Comparison of ENCODE assay signal across 11 mouse cellular contexts in genomic region chr11:35589892-35590291, GRCm38 (mm10).
"Had no signal": no experiment of that assay in that cellular context is flagged by ENCODE, and none has a peak within 500 bp of the region (broad histone marks: within the 10 kb centered on the region; RNA-seq: fewer than 3 reads in every experiment).

No protein-coding gene starts in this region.

- H3K4me3 ChIP-seq: limb, embryonic 15.5 days; liver, embryonic 12.5 days; midbrain, embryonic 10.5 days; neural tube, embryonic 12.5 days had no signal

- H3K9me3 ChIP-seq: limb, embryonic 15.5 days; liver, embryonic 12.5 days; midbrain, embryonic 10.5 days; neural tube, embryonic 12.5 days had no signal

- H3K27ac ChIP-seq: limb, embryonic 15.5 days; liver, embryonic 12.5 days; midbrain, embryonic 10.5 days; neural tube, embryonic 12.5 days; stomach, postnatal 0 days had no signal

- H3K4me2 ChIP-seq: limb, embryonic 15.5 days; liver, embryonic 12.5 days; lung, embryonic 14.5 days; neural tube, embryonic 12.5 days had no signal

- DNase-seq: kidney, postnatal 14 days; lung, embryonic 14.5 days; lung, postnatal 10 days; lung, postnatal 4 days; midbrain, embryonic 14.5 days; thymus, postnatal 14 days had no signal

- H3K27me3 ChIP-seq: limb, embryonic 15.5 days; liver, embryonic 12.5 days; neural tube, embryonic 12.5 days had no signal

- H3K9ac ChIP-seq: limb, embryonic 15.5 days; liver, embryonic 12.5 days; lung, embryonic 14.5 days; neural tube, embryonic 12.5 days had no signal

- ATAC-seq: liver, embryonic 12.5 days had no signal

- H3K36me3 ChIP-seq: liver, embryonic 12.5 days had no signal
